8 mouse cellular contexts compared by ENCODE assay signal in genomic region chr3:27859161-27859561, GRCm38 (mm10). TPM values are rescaled to one million over a fixed set of nuclear protein-coding genes. Genes with fewer than 3 reads are reported as not detected.
DNase-seq lines count a peak whose midpoint lies in the region; ATAC-seq lines count a peak whose summit lies in the region.

No protein-coding gene starts in this region.

- ATAC-seq in midbrain, embryonic 11.5 days (ENCODE audit: low FRiP score), result peak; percentile 62
- ATAC-seq in midbrain, embryonic 15.5 days (replicated peaks), result no peak
- no peak for ATAC-seq in liver, embryonic 11.5 days (replicated peaks; ENCODE audit: low FRiP score)
- 0 out of 2 replicates have a peak, but pooled peaks have one; percentile 29 for ATAC-seq in neural tube, embryonic 14.5 days (ENCODE audit: low read depth)
- no peak for ATAC-seq in erythroblast, adult 5-6 weeks (replicated peaks; ENCODE audit: low FRiP score, poor library complexity, severe bottlenecking)

- 5% methylated on average over 5 of the region's 5 CpGs for WGBS in midbrain, embryonic 11.5 days
- 5% methylated on average over 5 of the region's 5 CpGs for WGBS in midbrain, embryonic 15.5 days
- WGBS in liver, embryonic 11.5 days, result 18% methylated on average over 5 of the region's 5 CpGs
- 11% methylated on average over 5 of the region's 5 CpGs for WGBS in neural tube, embryonic 14.5 days

- 0 out of 2 replicates have a peak overlapping the region, but pooled peaks have one; percentile 14 for H3K4me2 ChIP-seq in midbrain, embryonic 11.5 days
- H3K4me2 ChIP-seq in midbrain, embryonic 15.5 days, result no peak overlapping the region
- H3K4me2 ChIP-seq in liver, embryonic 11.5 days, result peak overlapping the region; percentile 45
- no peak overlapping the region for H3K4me2 ChIP-seq in neural tube, embryonic 14.5 days (ENCODE audit: low read depth, low read length)

- H3K4me3 ChIP-seq in midbrain, embryonic 11.5 days (ENCODE audit: low read depth, low read length), result no peak overlapping the region
- no peak overlapping the region for H3K4me3 ChIP-seq in midbrain, embryonic 15.5 days
- H3K4me3 ChIP-seq in liver, embryonic 11.5 days (ENCODE audit: low read depth, low read length), result no peak overlapping the region
- no peak overlapping the region for H3K4me3 ChIP-seq in neural tube, embryonic 14.5 days (ENCODE audit: low read depth, low read length)

- intact Hi-C loops in heart, postnatal 10 days (cut with DNase I), result no loop called here

- H3K36me3 ChIP-seq in midbrain, embryonic 11.5 days (ENCODE audit: control insufficient read depth, insufficient read depth, low read length), result no peaks in the 10 kb centered on the region
- no peaks in the 10 kb centered on the region for H3K36me3 ChIP-seq in midbrain, embryonic 15.5 days (replicated peaks)
- no peaks in the 10 kb centered on the region for H3K36me3 ChIP-seq in liver, embryonic 11.5 days (ENCODE audit: control insufficient read depth, insufficient read depth, low read length)
- H3K36me3 ChIP-seq in neural tube, embryonic 14.5 days (ENCODE audit: control insufficient read depth, insufficient read depth, low read length), result no peaks in the 10 kb centered on the region

- H3K9me3 ChIP-seq in midbrain, embryonic 11.5 days (ENCODE audit: control insufficient read depth, low read length), result no peaks in the 10 kb centered on the region; the same call in 1 of the 2 replicates
- no peaks in the 10 kb centered on the region for H3K9me3 ChIP-seq in midbrain, embryonic 15.5 days
- no peaks in the 10 kb centered on the region for H3K9me3 ChIP-seq in liver, embryonic 11.5 days (ENCODE audit: control insufficient read depth, low read length)
- H3K9me3 ChIP-seq in neural tube, embryonic 14.5 days (ENCODE audit: control insufficient read depth, low read length), result no peaks in the 10 kb centered on the region

- H3K9ac ChIP-seq in midbrain, embryonic 11.5 days (ENCODE audit: low read length), result no peak overlapping the region; the same call in 1 of the 2 replicates
- no peak overlapping the region for H3K9ac ChIP-seq in midbrain, embryonic 15.5 days
- no peak overlapping the region for H3K9ac ChIP-seq in liver, embryonic 11.5 days (ENCODE audit: low read depth, low read length)
- H3K9ac ChIP-seq in neural tube, embryonic 14.5 days (replicated peaks; ENCODE audit: low read depth, low read length), result no peak overlapping the region

- peaks cover 18% of the 10 kb centered on the region for H3K4me1 ChIP-seq in midbrain, embryonic 11.5 days (ENCODE audit: control insufficient read depth, insufficient read depth, low read length)
- peaks cover 23% of the 10 kb centered on the region for H3K4me1 ChIP-seq in midbrain, embryonic 15.5 days
- peaks cover 7% of the 10 kb centered on the region; the same call in 1 of the 2 replicates for H3K4me1 ChIP-seq in liver, embryonic 11.5 days (replicated peaks; ENCODE audit: control insufficient read depth, insufficient read depth, low read length)
- H3K4me1 ChIP-seq in neural tube, embryonic 14.5 days (ENCODE audit: control insufficient read depth, insufficient read depth, low read length), result peaks cover 8% of the 10 kb centered on the region; the same call in 1 of the 2 replicates

- H3K27me3 ChIP-seq in midbrain, embryonic 11.5 days (ENCODE audit: control insufficient read depth, insufficient read depth, low read length), result no peaks in the 10 kb centered on the region
- no peaks in the 10 kb centered on the region for H3K27me3 ChIP-seq in midbrain, embryonic 15.5 days (replicated peaks)
- no peaks in the 10 kb centered on the region for H3K27me3 ChIP-seq in liver, embryonic 11.5 days (replicated peaks; ENCODE audit: control insufficient read depth, insufficient read depth, low read length)
- H3K27me3 ChIP-seq in neural tube, embryonic 14.5 days (ENCODE audit: control insufficient read depth, insufficient read depth, low read length), result no peaks in the 10 kb centered on the region

- H3K27ac ChIP-seq in midbrain, embryonic 11.5 days (ENCODE audit: low read depth, low read length), result peak overlapping the region; percentile 27; the same call in 1 of the 2 replicates
- H3K27ac ChIP-seq in midbrain, embryonic 15.5 days, result no peak overlapping the region
- no peak overlapping the region for H3K27ac ChIP-seq in liver, embryonic 11.5 days (ENCODE audit: low read depth, low read length)
- H3K27ac ChIP-seq in neural tube, embryonic 14.5 days (ENCODE audit: low read depth, low read length), result no peak overlapping the region; the same call in 1 of the 2 replicates

- DNase-seq in midbrain, embryonic 11.5 days (ENCODE audit: low spot score, missing footprints), result peak; percentile 89
- DNase-seq in heart, postnatal 10 days, result peak; percentile 34 to 45
- DNase-seq in liver, embryonic 11.5 days (ENCODE audit: low spot score), result peak; percentile 31
- DNase-seq in layer of hippocampus, adult 8-10 months (ENCODE audit: low spot score in 2 of 2), result no peak
- DNase-seq in cerebellum, postnatal 4 days (ENCODE audit: low spot score in 2 of 2), result no peak

RNA-seq across cellular contexts. Expression of gene Tmem212, which starts 37.0 kb away (rescaled TPM):
- polyA plus RNA-seq in midbrain, embryonic 11.5 days (2014; fragmentation: Nextera tagmentation; extraction: Ambion mirVana), result not detected in 2 replicates
- polyA plus RNA-seq in midbrain, embryonic 15.5 days (2015; fragmentation: Nextera tagmentation; extraction: Ambion mirVana), result 0.25 and 0.77 TPM in 2 replicates
- total RNA-seq in heart, postnatal 10 days (2021), result not detected
- not detected in 2 replicates for polyA plus RNA-seq in liver, embryonic 11.5 days (2014; fragmentation: Nextera tagmentation; extraction: Ambion mirVana)
- not detected in 2 replicates for polyA plus RNA-seq in neural tube, embryonic 14.5 days (2014; fragmentation: Nextera tagmentation; extraction: Ambion mirVana)
- total RNA-seq in erythroblast, adult 5-6 weeks (2015; ENCODE audit: low replicate concordance), result not detected in 2 replicates
- not detected in 2 replicates for total RNA-seq in erythroblast, adult 5-6 weeks (2017; ENCODE audit: low replicate concordance)
- 1 to 10 TPM; 1.9 to 4.9 (median 2.7) TPM for total RNA-seq in layer of hippocampus, adult 8-10 months (2022)

Comparison
In these comparisons a context has a peak if more than half of its experiments do, and no peak if none do; other contexts are left out.
1. ATAC-seq: peak in midbrain, embryonic 11.5 days (single experiment) and neural tube, embryonic 14.5 days (single experiment); none in midbrain, embryonic 15.5 days (single experiment), liver, embryonic 11.5 days (single experiment) and erythroblast, adult 5-6 weeks (single experiment).
2. H3K4me2 ChIP-seq: peak in midbrain, embryonic 11.5 days (single experiment) and liver, embryonic 11.5 days (single experiment); none in midbrain, embryonic 15.5 days (single experiment) and neural tube, embryonic 14.5 days (single experiment).
3. DNase-seq: peak in midbrain, embryonic 11.5 days (single experiment), heart, postnatal 10 days (2 of 2) and liver, embryonic 11.5 days (single experiment); none in layer of hippocampus, adult 8-10 months (0 of 2) and cerebellum, postnatal 4 days (0 of 2).